Mouse (Mus musculus) adrenal gland, adult 8-10 months (tissue): Measurements from ENCODE around the gene Sh3bgrl2. TPM values are rescaled to one million over a fixed set of nuclear protein-coding genes. Genes with fewer than 3 reads are reported as not detected.

Source experiments
- DNase-seq: peaks from one replicate; pipeline ENCODE4 v3.0.0; 2022
- total RNA-seq, 4 experiments: library from RNA; stranded (reverse); gene quantifications; 2 replicates each; pipeline ENCODE4 v1.2.4; 2022

The Sh3bgrl2 gene
- total RNA-seq, 4 experiments from 2014 or later = 13.6 to 21.7 (median 16.8) TPM

- no peak for DNase-seq
Measured at GRCm38 (mm10) chr9:83686511-83687100, 138.5 kb downstream of the Sh3bgrl2 start.

- DNase-seq = no peak
Measured at GRCm38 (mm10) chr9:83687904-83688303, 139.8 kb downstream of the Sh3bgrl2 start.

Other genes with a start within 250 kb of the Sh3bgrl2 start
- 10 to 100 TPM in 1 of 4 experiments, 1 to 10 TPM in 3; 4.1 to 10.7 (median 6.0) TPM for gene Lca5, start 107.2 kb upstream of the Sh3bgrl2 start, total RNA-seq